Mouse (Mus musculus): Measurements from ENCODE around the gene Utp20. TPM values are rescaled to one million over a fixed set of nuclear protein-coding genes. Genes with fewer than 3 reads are reported as not detected.
"Not testable (repeated sequence)": the region's sequence is repeated elsewhere in the genome, so short reads cannot be mapped to it uniquely, and the experiment has no call there.

Utp20 gene
- polyA plus RNA-seq, 1 experiment from 2014 or later = 30.5 TPM

- ATAC-seq (replicated peaks; ENCODE audit: low FRiP score, low TSS enrichment, low read depth) (no peak), DNase-seq (ENCODE audit: low spot score) (no peak)
- H3K4me1 ChIP-seq (replicated peaks; ENCODE audit: control insufficient read depth, insufficient read depth, low read length) = no peaks in the 10 kb centered on the region
- no peak overlapping the region for H3K4me2 ChIP-seq (ENCODE audit: low read length)
- H3K27ac ChIP-seq (ENCODE audit: low read depth) = no peak overlapping the region
- no peaks in the 10 kb centered on the region for H3K9me3 ChIP-seq (ENCODE audit: control insufficient read depth, low read length)
- 64% methylated on average over 2 of the region's 2 CpGs for WGBS
- no peaks in the 10 kb centered on the region for H3K27me3 ChIP-seq (replicated peaks; ENCODE audit: control insufficient read depth, insufficient read depth, low read length)
- no peak overlapping the region for H3K9ac ChIP-seq (ENCODE audit: low read length)
- H3K36me3 ChIP-seq (ENCODE audit: control insufficient read depth, insufficient read depth, low read length) = no peaks in the 10 kb centered on the region
- no peak overlapping the region for H3K4me3 ChIP-seq (ENCODE audit: low read depth, low read length)
These were observed 7.6 kb upstream of the Utp20 start for GRCm38 (mm10) chr10:88834227-88834626.

DNA sequence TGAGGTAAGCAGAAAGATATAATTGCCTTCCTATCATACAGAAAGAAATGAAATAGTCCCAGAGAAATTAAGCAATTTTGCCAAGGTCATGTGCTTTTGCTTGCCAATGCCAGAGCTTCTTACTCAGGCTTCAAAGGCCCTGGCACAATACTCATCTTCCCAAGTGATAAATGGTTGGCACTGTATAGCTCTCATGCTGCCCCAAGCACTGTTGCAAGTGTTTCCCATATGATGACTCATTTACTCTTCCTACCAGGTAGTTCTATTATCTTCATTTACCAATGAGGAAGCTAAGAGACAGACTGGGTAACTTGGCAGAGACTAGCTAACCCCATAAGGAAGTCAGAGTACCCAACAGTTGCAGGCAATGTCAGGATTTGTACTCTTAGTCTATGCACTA, 1.8 kb upstream of the Utp20 start:
- ATAC-seq (replicated peaks; ENCODE audit: low FRiP score, low TSS enrichment, low read depth) = no peak

GRCm38 (mm10) chr10:88827596-88827995, 992 bp upstream of the Utp20 start:
- Histone ChIP-seq H3K4me2 (ENCODE audit: low read length) (peak overlapping the region; percentile 83), H3K27me3 (replicated peaks; ENCODE audit: control insufficient read depth, insufficient read depth, low read length) (no peaks in the 10 kb centered on the region)
- WGBS = 88% methylated on average over 4 of the region's 4 CpGs

More for the DNA sequence above, 1.8 kb upstream of the Utp20 start:
- Histone ChIP-seq H3K36me3 (ENCODE audit: control insufficient read depth, insufficient read depth, low read length) (peaks cover 18% of the 10 kb centered on the region), H3K9ac (ENCODE audit: low read length) (no peak overlapping the region), H3K27me3 (replicated peaks; ENCODE audit: control insufficient read depth, insufficient read depth, low read length) (no peaks in the 10 kb centered on the region), H3K9me3 (ENCODE audit: control insufficient read depth, low read length) (no peaks in the 10 kb centered on the region), H3K27ac (ENCODE audit: low read depth) (no peak overlapping the region), H3K4me3 (ENCODE audit: low read depth, low read length) (no peak overlapping the region), H3K4me1 (replicated peaks; ENCODE audit: control insufficient read depth, insufficient read depth, low read length) (peaks cover 9% of the 10 kb centered on the region), H3K4me2 (ENCODE audit: low read length) (no peak overlapping the region)
- no peak for DNase-seq (ENCODE audit: low spot score)

DNA sequence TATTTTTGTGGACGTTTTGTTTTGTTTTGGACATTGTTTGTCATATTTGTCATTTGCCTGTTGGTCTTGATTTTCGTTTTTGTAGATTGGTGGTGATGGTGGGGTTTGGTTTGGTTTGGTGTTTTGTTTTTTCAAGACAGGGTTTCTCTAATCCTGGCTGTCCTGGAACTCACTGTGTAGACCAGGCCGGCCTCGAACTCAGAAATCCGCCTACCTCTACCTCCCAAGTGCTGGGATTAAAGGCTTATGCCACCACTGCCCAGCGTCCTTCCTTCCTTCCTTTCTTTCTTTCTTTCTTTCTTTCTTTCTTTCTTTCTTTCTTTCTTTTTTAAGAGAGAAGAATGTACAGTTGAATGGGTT, 323 bp upstream of the Utp20 start:
- WGBS = 4% methylated on average over 6 of the region's 6 CpGs
- ATAC-seq (replicated peaks; ENCODE audit: low FRiP score, low TSS enrichment, low read depth) = peak; percentile 41
- not testable (repeated sequence) for H3K9me3 ChIP-seq (ENCODE audit: control insufficient read depth, low read length); H3K27me3 ChIP-seq (replicated peaks; ENCODE audit: control insufficient read depth, insufficient read depth, low read length); H3K4me1 ChIP-seq (replicated peaks; ENCODE audit: control insufficient read depth, insufficient read depth, low read length); H3K27ac ChIP-seq (ENCODE audit: low read depth); DNase-seq (ENCODE audit: low spot score)
- H3K4me2 ChIP-seq (ENCODE audit: low read length) = peak overlapping the region; percentile 83
- peak overlapping the region; percentile 66 for H3K9ac ChIP-seq (ENCODE audit: low read length)
- H3K4me3 ChIP-seq (ENCODE audit: low read depth, low read length) = peak overlapping the region; percentile 88
- peaks cover 32% of the 10 kb centered on the region for H3K36me3 ChIP-seq (ENCODE audit: control insufficient read depth, insufficient read depth, low read length)

More at GRCm38 (mm10) chr10:88827596-88827995, 992 bp upstream of the Utp20 start:
- ATAC-seq (replicated peaks; ENCODE audit: low FRiP score, low TSS enrichment, low read depth) (no peak), DNase-seq (ENCODE audit: low spot score) (no peak)
- Histone ChIP-seq H3K4me1 (replicated peaks; ENCODE audit: control insufficient read depth, insufficient read depth, low read length) (peaks cover 9% of the 10 kb centered on the region), H3K9me3 (ENCODE audit: control insufficient read depth, low read length) (no peaks in the 10 kb centered on the region), H3K9ac (ENCODE audit: low read length) (no peak overlapping the region), H3K4me3 (ENCODE audit: low read depth, low read length) (peak overlapping the region; percentile 88), H3K27ac (ENCODE audit: low read depth) (no peak overlapping the region), H3K36me3 (ENCODE audit: control insufficient read depth, insufficient read depth, low read length) (peaks cover 25% of the 10 kb centered on the region)

GRCm38 (mm10) chr10:88817335-88817734, 9.3 kb downstream of the Utp20 start:
- DNase-seq (ENCODE audit: low spot score) = no peak
- 92% methylated on average over 5 of the region's 5 CpGs for WGBS
- no peak for ATAC-seq (replicated peaks; ENCODE audit: low FRiP score, low TSS enrichment, low read depth)
- no peaks in the 10 kb centered on the region for H3K9me3 ChIP-seq (ENCODE audit: control insufficient read depth, low read length)
- H3K4me2 ChIP-seq (ENCODE audit: low read length) = no peak overlapping the region
- no peaks in the 10 kb centered on the region for H3K27me3 ChIP-seq (replicated peaks; ENCODE audit: control insufficient read depth, insufficient read depth, low read length)
- no peak overlapping the region for H3K27ac ChIP-seq (ENCODE audit: low read depth)
- no peak overlapping the region for H3K9ac ChIP-seq (ENCODE audit: low read length)
- no peak overlapping the region for H3K4me3 ChIP-seq (ENCODE audit: low read depth, low read length)
- H3K36me3 ChIP-seq (ENCODE audit: control insufficient read depth, insufficient read depth, low read length) = peaks cover 93% of the 10 kb centered on the region
- H3K4me1 ChIP-seq (replicated peaks; ENCODE audit: control insufficient read depth, insufficient read depth, low read length) = no peaks in the 10 kb centered on the region

DNA sequence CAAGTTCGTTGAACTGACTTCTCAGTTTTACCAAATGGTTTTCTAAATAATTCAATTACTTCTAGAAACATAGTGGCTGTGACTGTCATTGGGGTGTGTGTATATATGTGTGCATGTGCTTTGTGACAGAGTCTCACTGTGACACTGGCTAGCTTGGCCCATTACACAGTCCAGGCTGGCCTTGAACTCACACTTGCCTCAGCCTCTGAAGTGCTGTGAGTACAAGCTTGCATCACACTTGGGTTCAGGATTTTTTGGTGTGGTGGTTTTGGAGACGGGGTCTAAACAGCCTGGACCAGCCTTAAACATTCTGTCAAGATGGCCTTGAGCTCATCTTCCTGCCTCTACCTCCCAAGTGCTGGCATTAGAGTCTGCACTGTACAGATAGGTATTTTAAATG, 11.3 kb downstream of the Utp20 start:
- Histone ChIP-seq H3K36me3 (ENCODE audit: control insufficient read depth, insufficient read depth, low read length) (peaks cover 92% of the 10 kb centered on the region), H3K4me1 (replicated peaks; ENCODE audit: control insufficient read depth, insufficient read depth, low read length) (no peaks in the 10 kb centered on the region), H3K9me3 (ENCODE audit: control insufficient read depth, low read length) (no peaks in the 10 kb centered on the region), H3K9ac (ENCODE audit: low read length) (no peak overlapping the region), H3K27me3 (replicated peaks; ENCODE audit: control insufficient read depth, insufficient read depth, low read length) (no peaks in the 10 kb centered on the region), H3K4me2 (ENCODE audit: low read length) (no peak overlapping the region), H3K4me3 (ENCODE audit: low read depth, low read length) (no peak overlapping the region), H3K27ac (ENCODE audit: low read depth) (no peak overlapping the region)
- no peak for DNase-seq (ENCODE audit: low spot score)
- ATAC-seq (replicated peaks; ENCODE audit: low FRiP score, low TSS enrichment, low read depth) = no peak
- WGBS = 90% methylated on average over 2 of the region's 2 CpGs

- Histone ChIP-seq H3K9me3 (ENCODE audit: control insufficient read depth, low read length) (no peaks in the 10 kb centered on the region), H3K27me3 (replicated peaks; ENCODE audit: control insufficient read depth, insufficient read depth, low read length) (no peaks in the 10 kb centered on the region), H3K9ac (ENCODE audit: low read length) (no peak overlapping the region), H3K27ac (ENCODE audit: low read depth) (no peak overlapping the region), H3K36me3 (ENCODE audit: control insufficient read depth, insufficient read depth, low read length) (peaks cover 92% of the 10 kb centered on the region), H3K4me2 (ENCODE audit: low read length) (no peak overlapping the region), H3K4me3 (ENCODE audit: low read depth, low read length) (no peak overlapping the region), H3K4me1 (replicated peaks; ENCODE audit: control insufficient read depth, insufficient read depth, low read length) (no peaks in the 10 kb centered on the region)
- 93% methylated on average over 5 of the region's 5 CpGs for WGBS
- no peak for DNase-seq (ENCODE audit: low spot score)
- ATAC-seq (replicated peaks; ENCODE audit: low FRiP score, low TSS enrichment, low read depth) = no peak
These were observed 14.9 kb downstream of the Utp20 start for GRCm38 (mm10) chr10:88811704-88812103.

GRCm38 (mm10) chr10:88802236-88802635, 24.4 kb downstream of the Utp20 start:
- no peaks in the 10 kb centered on the region for H3K27me3 ChIP-seq (replicated peaks; ENCODE audit: control insufficient read depth, insufficient read depth, low read length)
- H3K9me3 ChIP-seq (ENCODE audit: control insufficient read depth, low read length) = no peaks in the 10 kb centered on the region
- no peaks in the 10 kb centered on the region for H3K4me1 ChIP-seq (replicated peaks; ENCODE audit: control insufficient read depth, insufficient read depth, low read length)
- no peak for DNase-seq (ENCODE audit: low spot score)
- H3K36me3 ChIP-seq (ENCODE audit: control insufficient read depth, insufficient read depth, low read length) = peaks cover 74% of the 10 kb centered on the region
- no peak overlapping the region for H3K4me2 ChIP-seq (ENCODE audit: low read length)
- no peak overlapping the region for H3K4me3 ChIP-seq (ENCODE audit: low read depth, low read length)
- WGBS = 90% methylated on average over 3 of the region's 3 CpGs
- no peak for ATAC-seq (replicated peaks; ENCODE audit: low FRiP score, low TSS enrichment, low read depth)
- no peak overlapping the region for H3K27ac ChIP-seq (ENCODE audit: low read depth)
- no peak overlapping the region for H3K9ac ChIP-seq (ENCODE audit: low read length)

DNA sequence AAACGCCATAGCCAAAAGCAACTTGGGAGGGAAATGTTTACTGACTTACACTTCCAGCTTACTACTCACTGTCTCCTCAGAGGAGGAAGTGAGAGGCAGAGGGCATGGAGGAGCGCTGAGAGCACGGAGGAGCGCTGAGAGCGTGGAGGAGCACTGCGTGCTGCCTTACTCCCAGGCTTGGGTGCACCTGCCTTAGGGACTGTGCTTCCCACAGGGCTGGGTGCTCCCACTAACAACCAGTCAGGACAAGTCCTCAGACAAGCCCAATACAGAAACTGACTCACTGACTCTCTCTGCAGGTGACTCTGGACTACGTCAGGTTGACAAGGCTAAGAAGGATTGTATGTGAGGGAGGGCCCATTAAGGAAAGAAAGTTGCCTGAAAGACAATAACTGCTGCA, 27.2 kb downstream of the Utp20 start:
- Histone ChIP-seq H3K9ac (ENCODE audit: low read length) (no peak overlapping the region), H3K27ac (ENCODE audit: low read depth) (no peak overlapping the region), H3K27me3 (replicated peaks; ENCODE audit: control insufficient read depth, insufficient read depth, low read length) (no peaks in the 10 kb centered on the region), H3K4me1 (replicated peaks; ENCODE audit: control insufficient read depth, insufficient read depth, low read length) (no peaks in the 10 kb centered on the region), H3K36me3 (ENCODE audit: control insufficient read depth, insufficient read depth, low read length) (peaks cover 73% of the 10 kb centered on the region), H3K4me3 (ENCODE audit: low read depth, low read length) (no peak overlapping the region), H3K4me2 (ENCODE audit: low read length) (no peak overlapping the region), H3K9me3 (ENCODE audit: control insufficient read depth, low read length) (no peaks in the 10 kb centered on the region)
- no peak for DNase-seq (ENCODE audit: low spot score)
- ATAC-seq (replicated peaks; ENCODE audit: low FRiP score, low TSS enrichment, low read depth) = no peak
- WGBS = 93% methylated on average over 7 of the region's 7 CpGs

Measured in intestine, embryonic 14.5 days (tissue).